Mouse (Mus musculus): ENCODE results near the gene Bmp6.

Bmp6 gene

DNA sequence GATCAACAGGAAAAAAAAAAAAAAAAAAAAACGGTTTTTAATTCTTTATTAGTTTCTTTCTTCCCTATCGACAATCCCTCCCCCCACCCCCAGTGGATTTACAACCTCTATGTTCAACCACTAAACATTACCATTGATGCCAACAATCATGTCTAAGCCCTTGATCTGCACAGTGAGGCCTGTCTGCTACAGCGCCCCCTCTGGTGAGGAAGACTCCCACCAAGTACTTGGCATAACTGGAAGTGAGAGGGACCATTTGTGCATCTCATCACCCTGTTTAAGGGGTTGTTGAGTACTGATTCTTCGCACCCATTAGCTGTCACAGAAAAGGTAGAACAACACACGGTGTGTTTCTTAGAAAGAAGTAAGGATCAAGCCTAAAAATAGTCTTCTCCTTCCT lies 203.8 kb downstream of the Bmp6 start:
- no peak for DNase-seq

All from kidney, adult 11 months (tissue).